Mouse (Mus musculus) megakaryocyte, embryonic 14.5 days (primary cell): ENCODE results near the gene Pphln1.

Source experiments
- FLI1 ChIP-seq: IDR thresholded peaks from 2 replicates; pipeline ENCODE4 v1.6.1; 2012; ENCODE audit warnings: low read length, inconsistent platforms, mixed read lengths
- GATA1 ChIP-seq: IDR thresholded peaks from 3 replicates; pipeline ENCODE4 v1.6.1; 2012; ENCODE audit warnings: mixed read lengths, low read length, inconsistent platforms, borderline replicate concordance

DNA sequence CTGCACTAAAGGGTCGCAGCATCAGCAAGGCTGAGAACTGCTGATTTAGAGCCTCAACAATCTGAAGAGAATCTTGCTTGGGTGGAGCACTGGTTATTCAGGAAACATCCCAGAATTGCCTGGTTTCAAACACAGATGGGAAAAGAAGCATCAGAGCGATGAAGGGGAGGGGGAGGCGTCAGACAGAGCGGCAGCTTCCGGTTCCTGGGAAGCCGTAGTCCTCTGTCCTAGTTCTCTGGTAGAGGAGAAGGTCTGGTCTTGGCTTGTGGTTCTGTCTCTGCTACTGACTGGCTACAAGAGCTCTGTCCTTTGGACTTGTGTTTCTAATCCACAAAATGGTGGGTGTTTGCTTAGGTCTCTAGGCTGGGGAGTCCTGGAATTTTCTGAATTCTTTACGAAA lies 139.6 kb downstream of the Pphln1 start:
- TF ChIP-seq GATA1, result no peak
- no peak for TF ChIP-seq FLI1
